Mouse (Mus musculus) neutrophil, adult 65 days (primary cell): ENCODE measurements around the gene Nmrk1. TPM values are rescaled to one million over a fixed set of nuclear protein-coding genes. Genes with fewer than 3 reads are reported as not detected.

ENCODE experiments used
- total RNA-seq: library from RNA; stranded (reverse); gene quantifications from 2 replicates; pipeline ENCODE4 v1.2.4, GENCODE M21; 2023

Gene Nmrk1
- 17.7 and 21.5 TPM in 2 replicates for total RNA-seq

GRCm38 (mm10) chr19:18631644-18632219, at the start of gene Nmrk1, which contains the start of gene Ostf1:
Gene Nmrk1, plus strand, starts transcription at chr19:18631950.
Gene Ostf1, minus strand, starts transcription at chr19:18631823.

GRCm38 (mm10) chr19:18670608-18671007, 38.9 kb downstream of the Nmrk1 start, which contains the start of gene Carnmt1:
Gene Carnmt1, plus strand, starts transcription at chr19:18670764.

Other genes with a start within 250 kb of the Nmrk1 start
- 356 and 398 TPM in 2 replicates for gene Ostf1, start 127 bp upstream of the Nmrk1 start, total RNA-seq
- 3.3 and 4.1 TPM in 2 replicates for gene Carnmt1, start 38.8 kb downstream of the Nmrk1 start, total RNA-seq
- 4.9 and 6.3 TPM in 2 replicates for gene D030056L22Rik, start 81.2 kb downstream of the Nmrk1 start, total RNA-seq
- not detected in 2 replicates for gene Trpm6, start 118.0 kb downstream of the Nmrk1 start, total RNA-seq